8 mouse cellular contexts compared by ENCODE assay signal in the genomic region with DNA sequence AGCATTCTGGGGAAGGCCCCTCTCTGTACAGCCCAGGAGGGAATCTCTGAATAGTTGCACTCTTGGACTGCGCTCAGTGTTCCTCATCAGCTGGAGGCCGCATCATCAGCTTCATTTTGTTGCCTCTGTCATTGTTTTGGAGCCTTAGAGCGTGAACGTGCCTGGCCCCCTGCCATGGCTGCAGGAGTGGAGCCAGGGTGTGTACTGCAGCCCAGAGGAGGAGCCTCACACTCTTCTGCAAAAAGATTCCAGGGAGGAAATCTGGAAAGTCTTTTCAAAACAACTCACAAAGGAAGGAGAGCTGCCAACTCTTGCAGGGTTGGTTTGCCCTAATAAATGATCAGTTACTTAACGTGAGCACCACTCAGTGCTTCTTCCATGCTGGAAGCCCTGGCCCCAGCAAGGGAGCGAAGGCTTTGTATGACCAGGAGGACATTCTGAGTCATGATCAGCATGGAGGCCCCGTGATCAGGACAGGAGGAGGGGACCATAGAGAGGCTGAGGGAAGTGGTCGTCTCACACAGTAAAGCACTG. TPM values are rescaled to one million over a fixed set of nuclear protein-coding genes. Genes with fewer than 3 reads are reported as not detected.
DNase-seq lines count a peak whose midpoint lies in the region; ATAC-seq and TF ChIP-seq lines count a peak whose summit lies in the region.

No protein-coding gene starts in this region.

- no peak overlapping the region for H3K4me3 ChIP-seq in embryonic facial prominence, embryonic 14.5 days (ENCODE audit: low read depth, low read length)
- no peak overlapping the region for H3K4me3 ChIP-seq in kidney, adult 2 months (ENCODE audit: insufficient read depth, low read depth, low read length)
- no peak overlapping the region for H3K4me3 ChIP-seq in neural tube, embryonic 14.5 days (ENCODE audit: low read depth, low read length)

- no peak for TF ChIP-seq CTCF in kidney, adult 2 months (conservative IDR thresholded peaks at IDR 0.05; ENCODE audit: insufficient read depth, insufficient read length, low read depth, low read length)

- intact Hi-C loops in left cerebral cortex, postnatal 36 days (cut with DNase I), result no loop called here

- H3K9ac ChIP-seq in embryonic facial prominence, embryonic 14.5 days (ENCODE audit: low read depth, low read length), result peak overlapping the region; percentile 48
- no peak overlapping the region for H3K9ac ChIP-seq in neural tube, embryonic 14.5 days (replicated peaks; ENCODE audit: low read depth, low read length)

- H3K27me3 ChIP-seq in embryonic facial prominence, embryonic 14.5 days (replicated peaks; ENCODE audit: control insufficient read depth, insufficient read depth, low read length), result no peaks in the 10 kb centered on the region
- no peaks in the 10 kb centered on the region for H3K27me3 ChIP-seq in kidney, adult 2 months (replicated peaks; ENCODE audit: control insufficient read depth, insufficient read depth, low read length)
- no peaks in the 10 kb centered on the region for H3K27me3 ChIP-seq in neural tube, embryonic 14.5 days (ENCODE audit: control insufficient read depth, insufficient read depth, low read length)

- H3K9me3 ChIP-seq in embryonic facial prominence, embryonic 14.5 days (ENCODE audit: control insufficient read depth, low read length), result no peaks in the 10 kb centered on the region
- H3K9me3 ChIP-seq in neural tube, embryonic 14.5 days (ENCODE audit: control insufficient read depth, low read length), result no peaks in the 10 kb centered on the region

- peak; percentile 80 for DNase-seq in adrenal gland, postnatal 14 days
- peak; percentile 95 for DNase-seq in embryonic facial prominence, embryonic 14.5 days (ENCODE audit: low spot score)
- peak; percentile 93 for DNase-seq in heart, adult 8-10 months (ENCODE audit: low spot score)
- DNase-seq in kidney, adult 2 months, result peak; percentile 90
- peak; percentile 71 to 75 for DNase-seq in left cerebral cortex, postnatal 36 days (ENCODE audit: low spot score in 2 of 2)
- DNase-seq in urinary bladder, postnatal 14 days (ENCODE audit: low spot score), result peak; percentile 88
- no peak for DNase-seq in spleen, postnatal 14 days (ENCODE audit: low spot score in 2 of 2)

- peak overlapping the region; percentile 97 for H3K27ac ChIP-seq in embryonic facial prominence, embryonic 14.5 days (replicated peaks; ENCODE audit: low read depth, low read length)
- peak overlapping the region; percentile 28; the same call in 1 of the 2 replicates for H3K27ac ChIP-seq in kidney, adult 2 months (ENCODE audit: insufficient read depth, low read depth, low read length)
- H3K27ac ChIP-seq in neural tube, embryonic 14.5 days (ENCODE audit: low read depth, low read length), result peak overlapping the region; percentile 70; the same call in 1 of the 2 replicates

- 0 out of 2 replicates have a peak, but pooled peaks cover 3% of the 10 kb centered on the region for H3K36me3 ChIP-seq in embryonic facial prominence, embryonic 14.5 days (ENCODE audit: control insufficient read depth, insufficient read depth, low read length)
- no peaks in the 10 kb centered on the region for H3K36me3 ChIP-seq in kidney, adult 2 months (ENCODE audit: control insufficient read depth, insufficient read depth, low read length)
- H3K36me3 ChIP-seq in neural tube, embryonic 14.5 days (ENCODE audit: control insufficient read depth, insufficient read depth, low read length), result no peaks in the 10 kb centered on the region

- TF ChIP-seq POLR2A in kidney, adult 2 months (IDR thresholded peaks at IDR 0.05; ENCODE audit: low read depth, low read length), result no peak

- ATAC-seq in embryonic facial prominence, embryonic 14.5 days (ENCODE audit: low read depth), result peak; percentile 94
- ATAC-seq in neural tube, embryonic 14.5 days (ENCODE audit: low read depth), result peak; percentile 95

- 28% methylated on average over 8 of the region's 8 CpGs for WGBS in embryonic facial prominence, embryonic 14.5 days
- WGBS in kidney, adult 2 months, result 15% methylated on average over 8 of the region's 8 CpGs
- 8% methylated on average over 8 of the region's 8 CpGs for WGBS in neural tube, embryonic 14.5 days

- peaks cover 10% of the 10 kb centered on the region for H3K4me1 ChIP-seq in embryonic facial prominence, embryonic 14.5 days (ENCODE audit: control insufficient read depth, insufficient read depth, low read length)
- H3K4me1 ChIP-seq in kidney, adult 2 months (ENCODE audit: control insufficient read depth, insufficient read depth, low read length), result no peaks in the 10 kb centered on the region
- no peaks in the 10 kb centered on the region for H3K4me1 ChIP-seq in neural tube, embryonic 14.5 days (ENCODE audit: control insufficient read depth, insufficient read depth, low read length)

- H3K4me2 ChIP-seq in embryonic facial prominence, embryonic 14.5 days (ENCODE audit: low read depth, low read length), result peak overlapping the region; percentile 33
- H3K4me2 ChIP-seq in neural tube, embryonic 14.5 days (ENCODE audit: low read depth, low read length), result no peak overlapping the region

RNA-seq across cellular contexts. Expression of a gene that starts 30.6 kb away (rescaled TPM):
- 37.6 and 48.7 TPM in 2 replicates for total RNA-seq in adrenal gland, postnatal 14 days (2021)
- polyA plus RNA-seq in embryonic facial prominence, embryonic 14.5 days (2014; fragmentation: Nextera tagmentation; extraction: Ambion mirVana), result 88.9 and 95.6 TPM in 2 replicates
- total RNA-seq in heart, adult 8-10 months (2022), result 10 to 100 TPM; 33.6 to 42.3 (median 34.1) TPM
- 29.8 and 30.7 TPM in 2 replicates for polyA plus RNA-seq in kidney, adult 2 months (2012; rRNA removed)
- total RNA-seq in left cerebral cortex, postnatal 36 days (2021), result 10 to 100 TPM; 62.1 to 64.0 TPM
- 39.5 and 45.9 TPM in 2 replicates for polyA plus RNA-seq in neural tube, embryonic 14.5 days (2014; fragmentation: Nextera tagmentation; extraction: Ambion mirVana)

RNA-seq across cellular contexts. Expression of a gene that starts 34.8 kb away (rescaled TPM):
- total RNA-seq in adrenal gland, postnatal 14 days (2021), result 63.8 and 79.5 TPM in 2 replicates
- 144 and 157 TPM in 2 replicates for polyA plus RNA-seq in embryonic facial prominence, embryonic 14.5 days (2014; fragmentation: Nextera tagmentation; extraction: Ambion mirVana)
- 10 to 100 TPM; 69.1 to 85.0 (median 79.8) TPM for total RNA-seq in heart, adult 8-10 months (2022)
- 53.3 and 59.5 TPM in 2 replicates for polyA plus RNA-seq in kidney, adult 2 months (2012; rRNA removed)
- 10 to 100 TPM; 23.4 to 24.5 TPM for total RNA-seq in left cerebral cortex, postnatal 36 days (2021)
- 47.8 and 67.6 TPM in 2 replicates for polyA plus RNA-seq in neural tube, embryonic 14.5 days (2014; fragmentation: Nextera tagmentation; extraction: Ambion mirVana)

Comparison
In these comparisons a context has a peak if more than half of its experiments do, and no peak if none do; other contexts are left out.
1. DNase-seq: peak in adrenal gland, postnatal 14 days (single experiment), embryonic facial prominence, embryonic 14.5 days (single experiment), heart, adult 8-10 months (single experiment), kidney, adult 2 months (single experiment), left cerebral cortex, postnatal 36 days (2 of 2) and urinary bladder, postnatal 14 days (single experiment); none in spleen, postnatal 14 days (0 of 2).
2. H3K27ac ChIP-seq: peak in every context shown above with its lines; median percentile 97 in embryonic facial prominence, embryonic 14.5 days; 70 in neural tube, embryonic 14.5 days; 28 in kidney, adult 2 months.